Mouse (Mus musculus) liver, postnatal 0 days (tissue): ENCODE measurements at regions not wholly inside any gene's neighbourhood (a gene's known extent, or its start where the extent isn't known, plus 50 kb on each side); places are given as distances from the start of the nearest gene placed in this dataset.

Experiments
- CTCF ChIP-seq: sonication (generic); IDR thresholded peaks from 2 replicates; pipeline ENCODE4 v1.5.1; 2016; ENCODE audit warnings: antibody characterized with exemption, low read depth
- EP300 ChIP-seq: IDR thresholded peaks from 2 replicates; pipeline ENCODE4 v1.6.1; 2016; ENCODE audit warnings: antibody characterized with exemption, low read depth, mild to moderate bottlenecking

GRCm38 (mm10) chr16:50688818-50689506, 98.0 kb upstream of the Ccdc54 start:
- TF ChIP-seq CTCF = peak; percentile 32; the same call in 1 of the 2 replicates
- no peak for TF ChIP-seq EP300
